Mouse (Mus musculus): ENCODE results near the gene Nlrp4e. TPM values are rescaled to one million over a fixed set of nuclear protein-coding genes. Genes with fewer than 3 reads are reported as not detected.
"Not testable (repeated sequence)": the region's sequence is repeated elsewhere in the genome, so short reads cannot be mapped to it uniquely, and the experiment has no call there.

Gene Nlrp4e
- not detected for total RNA-seq (2022)

DNA sequence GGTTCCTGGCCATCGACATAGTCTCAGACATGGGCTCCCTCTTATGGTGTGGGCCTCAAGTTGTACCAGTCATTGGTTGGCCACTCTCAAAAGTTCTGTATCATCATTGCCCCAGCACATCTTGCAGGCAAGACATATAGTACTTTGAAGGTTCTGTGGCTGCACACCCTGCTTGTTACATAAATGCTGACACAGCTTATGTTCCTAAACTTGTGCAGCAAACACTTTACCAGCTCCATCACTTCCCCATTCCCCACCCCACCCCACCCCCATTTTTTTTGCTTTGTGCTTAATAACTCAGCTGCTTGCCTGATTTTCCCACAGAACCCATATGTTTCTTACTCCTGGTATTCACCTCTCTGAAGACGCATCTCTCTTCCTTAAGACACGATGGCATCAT, at the start of gene Nlrp4e:
TSS of gene Nlrp4e (plus strand) at position 301 of the 400 bp plus-strand sequence.
- not testable (repeated sequence) for DNase-seq (ENCODE audit: low spot score in 2 of 2)

DNA sequence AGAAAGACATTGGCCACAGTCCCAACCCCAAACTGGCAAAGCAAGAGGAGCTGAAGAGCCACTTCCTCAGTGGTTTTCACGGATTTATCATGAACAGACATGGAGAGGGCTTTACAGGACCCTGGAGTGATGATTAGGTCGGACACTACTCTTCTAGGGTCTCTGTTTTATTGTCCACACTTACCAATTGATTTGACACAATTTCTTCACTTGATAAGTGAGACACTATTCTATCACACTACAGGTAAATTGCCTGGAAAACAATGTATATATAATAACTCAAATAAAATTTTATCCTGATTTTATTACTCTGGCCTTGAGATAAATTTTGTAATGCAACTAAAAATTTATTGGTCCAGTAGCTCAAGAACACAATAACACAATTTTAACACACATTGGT, 49.4 kb upstream of the Nlrp4e start, which contains the start of gene Vmn1r166:
TSS of gene Vmn1r166 (minus strand) at position 101 of the 400 bp plus-strand sequence.
- not testable (repeated sequence) for DNase-seq (ENCODE audit: low spot score in 2 of 2)

DNA sequence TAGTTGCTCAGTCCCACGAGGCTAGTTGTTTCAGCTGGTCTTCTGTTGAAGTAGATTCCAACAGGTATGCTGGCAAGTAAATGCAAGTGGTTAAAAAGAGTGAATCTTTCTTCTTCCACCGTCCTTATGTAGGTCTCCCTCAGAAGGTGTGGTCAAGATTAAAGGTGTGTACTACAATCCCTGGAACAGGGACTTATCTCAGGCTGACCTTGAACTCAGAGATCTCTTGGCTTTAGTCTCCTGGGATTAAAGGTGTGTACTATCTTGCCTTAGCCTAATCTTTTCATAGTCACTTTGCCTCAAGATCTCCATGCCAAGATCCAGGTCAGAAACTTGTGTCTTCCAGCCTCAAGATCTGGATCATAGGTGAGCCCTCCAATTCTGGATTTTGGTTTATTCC, 22.2 kb upstream of the Nlrp4e start, which contains the start of gene Gm6902:
TSS of gene Gm6902 (minus strand) at position 101 of the 400 bp plus-strand sequence.
- DNase-seq (ENCODE audit: low spot score in 2 of 2): not testable (repeated sequence)

DNA sequence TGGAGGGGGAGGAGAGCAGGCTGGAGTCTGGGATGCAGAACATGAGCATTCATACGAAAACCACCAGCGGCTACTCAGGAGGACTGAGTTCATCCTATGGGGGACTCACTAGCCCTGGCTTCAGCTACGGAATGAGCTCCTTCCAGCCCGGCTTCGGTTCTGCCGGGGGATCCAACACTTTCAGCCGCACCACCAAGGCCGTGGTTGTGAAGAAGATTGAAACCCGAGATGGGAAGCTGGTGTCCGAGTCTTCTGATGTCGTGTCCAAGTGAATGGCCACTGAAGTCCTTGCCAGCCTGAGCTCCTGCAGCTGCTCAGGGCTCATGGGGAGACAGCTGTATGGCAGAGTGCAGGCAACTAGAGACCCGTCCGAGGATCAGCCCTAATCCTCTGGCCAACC, 57.3 kb downstream of the Nlrp4e start:
- DNase-seq (ENCODE audit: low spot score in 2 of 2): not testable (repeated sequence)

DNA sequence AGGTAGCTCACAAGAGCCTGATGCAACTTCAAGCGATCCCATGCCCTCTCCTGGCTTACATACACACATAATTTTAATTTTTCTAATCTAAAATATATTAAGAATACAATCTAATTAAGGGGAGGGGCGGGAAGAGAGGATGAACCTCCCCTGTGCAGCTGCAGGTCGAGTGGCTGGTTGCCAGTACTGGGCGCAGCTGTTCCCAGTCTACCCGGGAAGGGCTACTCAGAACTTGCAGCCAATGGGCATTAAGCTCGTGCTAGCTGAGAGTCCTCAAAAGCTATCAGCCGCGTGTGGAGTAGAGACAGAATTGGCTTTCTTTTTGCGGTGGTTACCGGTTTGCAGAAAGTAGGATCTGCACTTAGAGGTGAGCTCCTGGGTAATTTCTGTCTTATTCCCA, 84.6 kb downstream of the Nlrp4e start, which contains the start of gene Nlrp5:
TSS of gene Nlrp5 (plus strand) at position 301 of the 400 bp plus-strand sequence.
- DNase-seq (ENCODE audit: low spot score in 2 of 2): no peak

Small RNA genes within 50 kb of the gene (microRNA-seq; reads per million reads assigned to microRNA genes)
- gene Gm25196: 0 reads per million in 2 experiments

Other genes starting within 250 kb of the Nlrp4e start
- gene Vmn1r163, start 245.7 kb upstream of the Nlrp4e start, total RNA-seq (2022): not detected
- gene Gm8720, start 233.7 kb upstream of the Nlrp4e start, total RNA-seq (2022): not detected
- gene Gm10662, start 156.7 kb upstream of the Nlrp4e start, total RNA-seq (2022): not detected
- gene Vmn1r165, start 83.9 kb upstream of the Nlrp4e start, total RNA-seq (2022): not detected
- gene Vmn1r166, start 49.5 kb upstream of the Nlrp4e start, total RNA-seq (2022): not detected
- gene Gm6902, start 22.3 kb upstream of the Nlrp4e start, total RNA-seq (2022): not detected
- under 1 TPM in 1 of 4 experiments, not detected in 3; 0.25 TPM for gene Nlrp5, start 84.7 kb downstream of the Nlrp4e start, total RNA-seq (2022)
- not detected for gene Vmn1r167, start 206.0 kb downstream of the Nlrp4e start, total RNA-seq (2022)
- gene Vmn1r168, start 238.5 kb downstream of the Nlrp4e start, total RNA-seq (2022): not detected